Mouse (Mus musculus) forebrain, postnatal 0 days (tissue): ENCODE measurements around the gene Tbxas1. TPM values are rescaled to one million over a fixed set of nuclear protein-coding genes. Genes with fewer than 3 reads are reported as not detected.

Source experiments
- ATAC-seq: fragments of 200-750 bp; cut with Nextera tagmentation; 2 replicates; pipeline ENCODE4 v1.8.0; 2017; ENCODE audit warnings: mild to moderate bottlenecking, moderate library complexity
- DNase-seq: peaks from one replicate; pipeline ENCODE4 v3.0.0-alpha.2; 2015
- H3K27ac ChIP-seq: fragments of 300-500 bp; sonication (generic); 2 replicates; pipeline ENCODE4 v1.5.1; 2014; ENCODE audit warnings: low read depth, mild to moderate bottlenecking, antibody characterized with exemption, low read length, moderate library complexity, mixed read lengths
- H3K27me3 ChIP-seq: fragments of 300-500 bp; sonication (generic); 2 replicates; pipeline ENCODE4 v1.6.1; 2014; ENCODE audit warnings: mild to moderate bottlenecking, low read length, mixed read lengths; ENCODE audit not compliant: insufficient read depth
- H3K36me3 ChIP-seq: fragments of 300-500 bp; sonication (generic); 2 replicates; pipeline ENCODE4 v1.6.1; 2014; ENCODE audit warnings: mild to moderate bottlenecking, moderate library complexity; ENCODE audit not compliant: insufficient read depth
- H3K4me1 ChIP-seq: fragments of 300-500 bp; sonication (generic); 2 replicates; pipeline ENCODE4 v1.6.1; 2014; ENCODE audit warnings: antibody characterized with exemption; ENCODE audit not compliant: insufficient read depth
- H3K4me2 ChIP-seq: fragments of 300-500 bp; sonication (generic); 2 replicates; pipeline ENCODE4 v1.6.1; 2014; ENCODE audit warnings: low read depth, mild to moderate bottlenecking, moderate library complexity
- H3K4me3 ChIP-seq: fragments of 300-500 bp; sonication (generic); 2 replicates; pipeline ENCODE4 v1.5.1; 2014; ENCODE audit warnings: low read depth, low read length, mixed read lengths
- H3K9ac ChIP-seq: fragments of 300-500 bp; sonication (generic); 2 replicates; pipeline ENCODE4 v1.6.1; 2014; ENCODE audit warnings: mild to moderate bottlenecking
- H3K9me3 ChIP-seq: fragments of 300-500 bp; sonication (generic); 2 replicates; pipeline ENCODE4 v1.6.1; 2016; ENCODE audit warnings: low read length
- CTCF ChIP-seq: sonication (generic); IDR thresholded peaks from 2 replicates; pipeline ENCODE4 v1.5.1; 2016; ENCODE audit warnings: antibody characterized with exemption, control low read depth, low read depth
- WGBS: fragments of 180-500 bp; shearing (Covaris S2); extraction: QIAGEN DNeasy Blood & Tissue Kit; methylation state at CpG from one replicate; pipeline ENCODE4 v1.1.7; 2014; 5-methylcytosine and 5-hydroxymethylcytosine counted together
- polyA plus RNA-seq: library from polyadenylated mRNA; unstranded; fragments of >200 nt; fragmentation: Nextera tagmentation; extraction: Ambion mirVana; gene quantifications from 2 replicates; pipeline ENCODE4 v1.2.1, GENCODE M21; 2015
- total RNA-seq: library from RNA; depleted of rRNA; stranded (reverse); fragments of >200 nt; gene quantifications from 2 replicates; pipeline ENCODE4 v1.2.3, GENCODE M21; 2014

Tbxas1 gene
- total and polyA plus RNA-seq, 2 experiments from 2014 or later, result 1.5 to 2.0 TPM

GRCm38 (mm10) chr6:38925719-38926118 lies 50.5 kb downstream of the Tbxas1 start:
- H3K27me3 ChIP-seq, result no peaks in the 10 kb centered on the region
- no peak for DNase-seq
- no peaks in the 10 kb centered on the region for H3K36me3 ChIP-seq
- ATAC-seq, result no peak
- no peaks in the 10 kb centered on the region for H3K9me3 ChIP-seq
- H3K4me2 ChIP-seq, result 0 out of 2 replicates have a peak overlapping the region, but pooled peaks have one; percentile 27
- peaks cover 3% of the 10 kb centered on the region; the same call in 1 of the 2 replicates for H3K4me1 ChIP-seq
- H3K9ac ChIP-seq, result no peak overlapping the region
- no peak overlapping the region for H3K4me3 ChIP-seq
- peak; percentile 36 for TF ChIP-seq CTCF
- no peak overlapping the region for H3K27ac ChIP-seq
- WGBS, result 62% methylated on average over 7 of the region's 7 CpGs

GRCm38 (mm10) chr6:38926135-38926962 lies 51.1 kb downstream of the Tbxas1 start:
- DNase-seq (peak; percentile 51), ATAC-seq (peak; percentile 54; the same call in 1 of the 2 replicates)
- Histone ChIP-seq H3K36me3 (no peaks in the 10 kb centered on the region), H3K9me3 (0 out of 2 replicates have a peak, but pooled peaks cover under 1% of the 10 kb centered on the region), H3K27ac (no peak overlapping the region), H3K9ac (no peak overlapping the region), H3K4me2 (peak overlapping the region; percentile 27), H3K4me1 (peaks cover 3% of the 10 kb centered on the region; the same call in 1 of the 2 replicates), H3K4me3 (no peak overlapping the region), H3K27me3 (no peaks in the 10 kb centered on the region)
- TF ChIP-seq CTCF, result no peak
- 63% methylated on average over 28 of the region's 28 CpGs for WGBS

- Histone ChIP-seq H3K9ac (no peak overlapping the region), H3K27ac (no peak overlapping the region), H3K9me3 (0 out of 2 replicates have a peak, but pooled peaks cover 4% of the 10 kb centered on the region), H3K36me3 (no peaks in the 10 kb centered on the region), H3K4me2 (no peak overlapping the region), H3K4me3 (no peak overlapping the region), H3K27me3 (no peaks in the 10 kb centered on the region), H3K4me1 (peaks cover 3% of the 10 kb centered on the region; the same call in 1 of the 2 replicates)
- ATAC-seq (no peak), DNase-seq (no peak)
- no peak for TF ChIP-seq CTCF
- WGBS, result 75% methylated on average over 13 of the region's 13 CpGs
These were observed 51.8 kb downstream of the Tbxas1 start for GRCm38 (mm10) chr6:38926963-38927361.

DNA sequence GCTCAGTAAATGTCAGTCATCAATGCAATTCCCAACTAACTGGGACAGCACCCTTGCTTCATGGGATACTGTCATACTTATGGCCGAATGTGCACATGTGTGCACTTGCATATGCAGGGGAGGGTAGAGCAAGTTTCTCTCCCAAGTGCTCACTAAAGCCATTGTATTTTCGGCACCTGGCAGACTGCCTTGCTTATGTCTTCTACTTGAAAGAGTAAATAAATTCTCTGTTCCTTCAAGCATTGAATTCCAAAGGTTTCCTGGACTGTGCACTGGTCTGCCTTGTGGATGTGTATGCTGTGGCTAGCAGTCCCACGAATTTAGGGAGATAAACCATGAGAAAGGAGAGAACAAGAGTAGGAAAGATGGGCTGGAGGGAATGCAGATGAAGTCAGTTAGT lies 53.3 kb downstream of the Tbxas1 start:
- ATAC-seq, result no peak
- Histone ChIP-seq H3K27ac (no peak overlapping the region), H3K9me3 (0 out of 2 replicates have a peak, but pooled peaks cover 4% of the 10 kb centered on the region), H3K4me2 (no peak overlapping the region), H3K36me3 (no peaks in the 10 kb centered on the region), H3K4me3 (no peak overlapping the region), H3K4me1 (no peaks in the 10 kb centered on the region), H3K27me3 (no peaks in the 10 kb centered on the region), H3K9ac (no peak overlapping the region)
- 73% methylated on average over 3 of the region's 3 CpGs for WGBS
- TF ChIP-seq CTCF, result no peak
- DNase-seq, result no peak

GRCm38 (mm10) chr6:38936009-38936408 lies 60.8 kb downstream of the Tbxas1 start:
- Histone ChIP-seq H3K4me3 (no peak overlapping the region), H3K4me1 (no peaks in the 10 kb centered on the region), H3K9me3 (0 out of 2 replicates have a peak, but pooled peaks cover 4% of the 10 kb centered on the region), H3K36me3 (no peaks in the 10 kb centered on the region), H3K27me3 (no peaks in the 10 kb centered on the region), H3K27ac (no peak overlapping the region), H3K9ac (no peak overlapping the region), H3K4me2 (no peak overlapping the region)
- DNase-seq (no peak), ATAC-seq (no peak)
- no peak for TF ChIP-seq CTCF
- WGBS, result 76% methylated on average over 2 of the region's 2 CpGs

GRCm38 (mm10) chr6:38938421-38938820 lies 63.2 kb downstream of the Tbxas1 start:
- H3K9ac ChIP-seq, result no peak overlapping the region
- no peaks in the 10 kb centered on the region for H3K9me3 ChIP-seq
- no peaks in the 10 kb centered on the region for H3K27me3 ChIP-seq
- H3K36me3 ChIP-seq, result no peaks in the 10 kb centered on the region
- DNase-seq, result no peak
- H3K27ac ChIP-seq, result no peak overlapping the region
- no peak for TF ChIP-seq CTCF
- H3K4me1 ChIP-seq, result no peaks in the 10 kb centered on the region
- no peak overlapping the region for H3K4me2 ChIP-seq
- ATAC-seq, result no peak
- 76% methylated on average over 6 of the region's 6 CpGs for WGBS
- no peak overlapping the region for H3K4me3 ChIP-seq

DNA sequence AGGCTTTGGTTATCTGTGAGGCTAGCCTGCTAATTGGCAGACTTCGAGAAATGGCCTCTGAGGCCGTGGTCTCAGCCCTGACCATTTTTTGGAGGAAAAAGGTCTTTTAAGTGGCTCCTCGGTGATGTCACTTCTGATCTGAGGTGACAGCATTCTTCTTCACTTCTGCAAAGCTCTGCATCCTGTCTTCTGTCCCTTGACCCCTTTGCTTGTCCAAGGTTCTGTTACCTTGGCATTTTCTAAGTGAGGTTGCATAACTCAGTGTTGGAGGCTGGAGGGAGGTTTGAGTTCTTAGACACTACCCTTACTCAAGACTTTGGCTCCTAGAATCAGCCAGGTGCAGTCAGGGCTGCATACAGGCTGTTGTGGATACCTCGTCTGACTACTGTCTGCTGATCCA lies 63.9 kb downstream of the Tbxas1 start:
- no peak for ATAC-seq
- Histone ChIP-seq H3K27ac (no peak overlapping the region), H3K4me1 (no peaks in the 10 kb centered on the region), H3K9ac (no peak overlapping the region), H3K9me3 (no peaks in the 10 kb centered on the region), H3K4me3 (no peak overlapping the region), H3K36me3 (no peaks in the 10 kb centered on the region), H3K27me3 (no peaks in the 10 kb centered on the region), H3K4me2 (no peak overlapping the region)
- no peak for TF ChIP-seq CTCF
- 77% methylated on average over 4 of the region's 4 CpGs for WGBS
- DNase-seq, result no peak
